Mouse (Mus musculus): Measurements from ENCODE around the gene Gm10428. TPM values are rescaled to one million over a fixed set of nuclear protein-coding genes. Genes with fewer than 3 reads are reported as not detected.
"Not testable (repeated sequence)": the region's sequence is repeated elsewhere in the genome, so short reads cannot be mapped to it uniquely, and the experiment has no call there.

The Gm10428 gene
- polyA plus RNA-seq, 1 experiment from 2014 or later: not detected

- ATAC-seq: no peak
Measured at GRCm38 (mm10) chr11:62742261-62742957, 10.5 kb upstream of the Gm10428 start.

GRCm38 (mm10) chr11:62744103-62744502 is 8.8 kb upstream of the Gm10428 start:
- Histone ChIP-seq H3K4me3 (ENCODE audit: low read length) (no peak overlapping the region), H3K9ac (ENCODE audit: low read depth, low read length) (no peak overlapping the region), H3K9me3 (ENCODE audit: control insufficient read depth, low read length) (no peaks in the 10 kb centered on the region), H3K4me2 (ENCODE audit: low read depth, low read length) (no peak overlapping the region), H3K4me1 (ENCODE audit: control insufficient read depth, insufficient read depth, low read length) (0 out of 2 replicates have a peak, but pooled peaks cover 2% of the 10 kb centered on the region), H3K36me3 (ENCODE audit: control insufficient read depth, insufficient read depth, low read length) (no peaks in the 10 kb centered on the region), H3K27ac (ENCODE audit: low read length) (no peak overlapping the region), H3K27me3 (replicated peaks; ENCODE audit: control insufficient read depth, insufficient read depth, low read length) (peaks cover 8% of the 10 kb centered on the region; the same call in 1 of the 2 replicates)
- peak; percentile 69; the same call in 1 of the 2 replicates for ATAC-seq
- WGBS: 47% methylated on average over 5 of the region's 5 CpGs

More at GRCm38 (mm10) chr11:62742261-62742957, 10.5 kb upstream of the Gm10428 start:
- H3K9me3 ChIP-seq (ENCODE audit: control insufficient read depth, low read length): no peaks in the 10 kb centered on the region
- H3K9ac ChIP-seq (ENCODE audit: low read depth, low read length): no peak overlapping the region
- H3K36me3 ChIP-seq (ENCODE audit: control insufficient read depth, insufficient read depth, low read length): no peaks in the 10 kb centered on the region
- no peak overlapping the region for H3K4me2 ChIP-seq (ENCODE audit: low read depth, low read length)
- no peak overlapping the region for H3K4me3 ChIP-seq (ENCODE audit: low read length)
- WGBS: 76% methylated on average over 10 of the region's 10 CpGs
- no peak overlapping the region for H3K27ac ChIP-seq (ENCODE audit: low read length)
- H3K4me1 ChIP-seq (ENCODE audit: control insufficient read depth, insufficient read depth, low read length): 0 out of 2 replicates have a peak, but pooled peaks cover 2% of the 10 kb centered on the region
- peaks cover 8% of the 10 kb centered on the region; the same call in 1 of the 2 replicates for H3K27me3 ChIP-seq (replicated peaks; ENCODE audit: control insufficient read depth, insufficient read depth, low read length)

GRCm38 (mm10) chr11:62746001-62746533 is 6.8 kb upstream of the Gm10428 start:
- Histone ChIP-seq H3K36me3 (ENCODE audit: control insufficient read depth, insufficient read depth, low read length) (no peaks in the 10 kb centered on the region), H3K27me3 (replicated peaks; ENCODE audit: control insufficient read depth, insufficient read depth, low read length) (peaks cover 8% of the 10 kb centered on the region; the same call in 1 of the 2 replicates), H3K4me1 (ENCODE audit: control insufficient read depth, insufficient read depth, low read length) (0 out of 2 replicates have a peak, but pooled peaks cover 2% of the 10 kb centered on the region), H3K9ac (ENCODE audit: low read depth, low read length) (no peak overlapping the region), H3K4me2 (ENCODE audit: low read depth, low read length) (peak overlapping the region; percentile 62), H3K9me3 (ENCODE audit: control insufficient read depth, low read length) (no peaks in the 10 kb centered on the region), H3K4me3 (ENCODE audit: low read length) (peak overlapping the region; percentile 42), H3K27ac (ENCODE audit: low read length) (no peak overlapping the region)
- 4% methylated on average over 27 of the region's 27 CpGs for WGBS
- peak; percentile 83 for ATAC-seq

- WGBS: 66% methylated on average over 9 of the region's 9 CpGs
Measured at GRCm38 (mm10) chr11:62747227-62747626, 5.7 kb upstream of the Gm10428 start.

GRCm38 (mm10) chr11:62748062-62748461 is 4.8 kb upstream of the Gm10428 start:
- H3K4me3 ChIP-seq (ENCODE audit: low read length): no peak overlapping the region
- H3K9me3 ChIP-seq (ENCODE audit: control insufficient read depth, low read length): no peaks in the 10 kb centered on the region
- 0 out of 2 replicates have a peak, but pooled peaks cover 2% of the 10 kb centered on the region for H3K4me1 ChIP-seq (ENCODE audit: control insufficient read depth, insufficient read depth, low read length)
- H3K27ac ChIP-seq (ENCODE audit: low read length): no peak overlapping the region
- peaks cover 8% of the 10 kb centered on the region; the same call in 1 of the 2 replicates for H3K27me3 ChIP-seq (replicated peaks; ENCODE audit: control insufficient read depth, insufficient read depth, low read length)
- ATAC-seq: no peak
- H3K36me3 ChIP-seq (ENCODE audit: control insufficient read depth, insufficient read depth, low read length): no peaks in the 10 kb centered on the region
- H3K9ac ChIP-seq (ENCODE audit: low read depth, low read length): no peak overlapping the region
- WGBS: 80% methylated on average over 4 of the region's 4 CpGs
- H3K4me2 ChIP-seq (ENCODE audit: low read depth, low read length): no peak overlapping the region

More at GRCm38 (mm10) chr11:62747227-62747626, 5.7 kb upstream of the Gm10428 start:
- Histone ChIP-seq H3K9me3 (ENCODE audit: control insufficient read depth, low read length) (no peaks in the 10 kb centered on the region), H3K4me1 (ENCODE audit: control insufficient read depth, insufficient read depth, low read length) (0 out of 2 replicates have a peak, but pooled peaks cover 2% of the 10 kb centered on the region), H3K9ac (ENCODE audit: low read depth, low read length) (no peak overlapping the region), H3K36me3 (ENCODE audit: control insufficient read depth, insufficient read depth, low read length) (no peaks in the 10 kb centered on the region), H3K27ac (ENCODE audit: low read length) (no peak overlapping the region), H3K27me3 (replicated peaks; ENCODE audit: control insufficient read depth, insufficient read depth, low read length) (peaks cover 8% of the 10 kb centered on the region; the same call in 1 of the 2 replicates), H3K4me3 (ENCODE audit: low read length) (no peak overlapping the region), H3K4me2 (ENCODE audit: low read depth, low read length) (no peak overlapping the region)
- no peak for ATAC-seq

GRCm38 (mm10) chr11:62749445-62749844 is 3.5 kb upstream of the Gm10428 start:
- 84% methylated on average over 13 of the region's 13 CpGs for WGBS
- H3K27me3 ChIP-seq (replicated peaks; ENCODE audit: control insufficient read depth, insufficient read depth, low read length); H3K4me3 ChIP-seq (ENCODE audit: low read length); H3K27ac ChIP-seq (ENCODE audit: low read length); H3K9ac ChIP-seq (ENCODE audit: low read depth, low read length); H3K4me2 ChIP-seq (ENCODE audit: low read depth, low read length); H3K4me1 ChIP-seq (ENCODE audit: control insufficient read depth, insufficient read depth, low read length); ATAC-seq; H3K36me3 ChIP-seq (ENCODE audit: control insufficient read depth, insufficient read depth, low read length); H3K9me3 ChIP-seq (ENCODE audit: control insufficient read depth, low read length): not testable (repeated sequence)

GRCm38 (mm10) chr11:62752191-62752590 is 709 bp upstream of the Gm10428 start:
- ATAC-seq: no peak
- Histone ChIP-seq H3K27me3 (replicated peaks; ENCODE audit: control insufficient read depth, insufficient read depth, low read length) (no peaks in the 10 kb centered on the region), H3K27ac (ENCODE audit: low read length) (no peak overlapping the region), H3K4me1 (ENCODE audit: control insufficient read depth, insufficient read depth, low read length) (peaks cover 2% of the 10 kb centered on the region), H3K4me2 (ENCODE audit: low read depth, low read length) (no peak overlapping the region), H3K9ac (ENCODE audit: low read depth, low read length) (no peak overlapping the region), H3K4me3 (ENCODE audit: low read length) (no peak overlapping the region), H3K9me3 (ENCODE audit: control insufficient read depth, low read length) (no peaks in the 10 kb centered on the region), H3K36me3 (ENCODE audit: control insufficient read depth, insufficient read depth, low read length) (no peaks in the 10 kb centered on the region)
- 59% methylated on average over 11 of the region's 11 CpGs for WGBS

GRCm38 (mm10) chr11:62756456-62757142 is 3.7 kb downstream of the Gm10428 start:
- WGBS: 6% methylated on average over 36 of the region's 36 CpGs
- no peak overlapping the region for H3K27ac ChIP-seq (ENCODE audit: low read length)
- peak overlapping the region; percentile 52 for H3K9ac ChIP-seq (ENCODE audit: low read depth, low read length)

GRCm38 (mm10) chr11:62757143-62757507 is 4.2 kb downstream of the Gm10428 start:
- 9% methylated on average over 7 of the region's 7 CpGs for WGBS
- Histone ChIP-seq H3K27me3 (replicated peaks; ENCODE audit: control insufficient read depth, insufficient read depth, low read length) (no peaks in the 10 kb centered on the region), H3K4me3 (ENCODE audit: low read length) (peak overlapping the region; percentile 33), H3K27ac (ENCODE audit: low read length) (no peak overlapping the region), H3K4me2 (ENCODE audit: low read depth, low read length) (peak overlapping the region; percentile 61), H3K9ac (ENCODE audit: low read depth, low read length) (peak overlapping the region; percentile 52), H3K4me1 (ENCODE audit: control insufficient read depth, insufficient read depth, low read length) (peaks cover 7% of the 10 kb centered on the region), H3K36me3 (ENCODE audit: control insufficient read depth, insufficient read depth, low read length) (no peaks in the 10 kb centered on the region), H3K9me3 (ENCODE audit: control insufficient read depth, low read length) (no peaks in the 10 kb centered on the region)
- peak; percentile 37 for ATAC-seq

More at GRCm38 (mm10) chr11:62756456-62757142, 3.7 kb downstream of the Gm10428 start:
- no peaks in the 10 kb centered on the region for H3K27me3 ChIP-seq (replicated peaks; ENCODE audit: control insufficient read depth, insufficient read depth, low read length)
- H3K4me3 ChIP-seq (ENCODE audit: low read length): peak overlapping the region; percentile 33
- H3K36me3 ChIP-seq (ENCODE audit: control insufficient read depth, insufficient read depth, low read length): no peaks in the 10 kb centered on the region
- ATAC-seq: peak; percentile 96
- H3K4me1 ChIP-seq (ENCODE audit: control insufficient read depth, insufficient read depth, low read length): peaks cover 4% of the 10 kb centered on the region
- no peaks in the 10 kb centered on the region for H3K9me3 ChIP-seq (ENCODE audit: control insufficient read depth, low read length)
- H3K4me2 ChIP-seq (ENCODE audit: low read depth, low read length): peak overlapping the region; percentile 61
